Mouse (Mus musculus) kidney, adult 8-10 months (tissue): ENCODE data around the gene Akr1b7.
A peak's percentile ranks its signal among the peaks of the same experiment; 100 is the strongest.

ENCODE experiments used
- DNase-seq, 2 experiments: peaks; one replicate each; pipeline ENCODE4 v3.0.0; 2022

Gene Akr1b7

GRCm38 (mm10) chr6:34441556-34442257, 29.6 kb downstream of the Akr1b7 start:
- DNase-seq: no peak

GRCm38 (mm10) chr6:34443791-34444190, 31.7 kb downstream of the Akr1b7 start:
- peak in 1 of 2 experiments; percentile 7 for DNase-seq

GRCm38 (mm10) chr6:34447961-34448360, 35.8 kb downstream of the Akr1b7 start:
- DNase-seq: peak; percentile 53 to 81

GRCm38 (mm10) chr6:34448696-34449095, 36.6 kb downstream of the Akr1b7 start:
- DNase-seq: no peak

GRCm38 (mm10) chr6:34452963-34453770, 41.0 kb downstream of the Akr1b7 start:
- DNase-seq: no peak

- no peak for DNase-seq
These were observed 47.3 kb downstream of the Akr1b7 start for GRCm38 (mm10) chr6:34459456-34459855.

GRCm38 (mm10) chr6:34460651-34461050, 48.5 kb downstream of the Akr1b7 start:
- DNase-seq: no peak

- DNase-seq: no peak
These were observed 51.4 kb downstream of the Akr1b7 start for GRCm38 (mm10) chr6:34463582-34463981.

- DNase-seq: no peak
These were observed 59.4 kb downstream of the Akr1b7 start for GRCm38 (mm10) chr6:34471434-34472110.
